Mouse (Mus musculus): ENCODE measurements around the gene Ripor1. TPM values are rescaled to one million over a fixed set of nuclear protein-coding genes. Genes with fewer than 3 reads are reported as not detected.

The Ripor1 gene
- polyA plus RNA-seq, 1 experiment from 2014 or later: 20.9 TPM

- Histone ChIP-seq H3K4me2 (no peak overlapping the region), H3K9me3 (no peaks in the 10 kb centered on the region), H3K4me1 (peaks cover 29% of the 10 kb centered on the region), H3K9ac (no peak overlapping the region), H3K36me3 (peaks cover 65% of the 10 kb centered on the region), H3K27me3 (no peaks in the 10 kb centered on the region), H3K27ac (no peak overlapping the region), H3K4me3 (no peak overlapping the region)
- ATAC-seq (ENCODE audit: insufficient number of reproducible peaks, low FRiP score, low TSS enrichment, low read depth): no peak
- WGBS: 88% methylated on average over 21 of the region's 21 CpGs
Measured at GRCm38 (mm10) chr8:105620946-105621720, 16.1 kb downstream of the Ripor1 start.

GRCm38 (mm10) chr8:105621841-105622240 lies 16.8 kb downstream of the Ripor1 start:
- H3K27ac ChIP-seq: peak overlapping the region; percentile 59; the same call in 1 of the 2 replicates
- no peak for ATAC-seq (ENCODE audit: insufficient number of reproducible peaks, low FRiP score, low TSS enrichment, low read depth)
- peaks cover 58% of the 10 kb centered on the region for H3K36me3 ChIP-seq
- WGBS: 75% methylated on average over 4 of the region's 4 CpGs
- no peak overlapping the region for H3K4me2 ChIP-seq
- no peak overlapping the region for H3K9ac ChIP-seq
- H3K9me3 ChIP-seq: no peaks in the 10 kb centered on the region
- H3K4me3 ChIP-seq: no peak overlapping the region
- peaks cover 29% of the 10 kb centered on the region for H3K4me1 ChIP-seq
- no peaks in the 10 kb centered on the region for H3K27me3 ChIP-seq

- no peaks in the 10 kb centered on the region for H3K9me3 ChIP-seq
- H3K4me1 ChIP-seq: peaks cover 29% of the 10 kb centered on the region
- no peaks in the 10 kb centered on the region for H3K27me3 ChIP-seq
- peaks cover 52% of the 10 kb centered on the region for H3K36me3 ChIP-seq
- H3K9ac ChIP-seq: no peak overlapping the region
- H3K4me3 ChIP-seq: no peak overlapping the region
- no peak overlapping the region for H3K4me2 ChIP-seq
- peak; percentile 72 for ATAC-seq (ENCODE audit: insufficient number of reproducible peaks, low FRiP score, low TSS enrichment, low read depth)
- WGBS: 4% methylated on average over 8 of the region's 8 CpGs
- peak overlapping the region; percentile 59 for H3K27ac ChIP-seq
Measured at GRCm38 (mm10) chr8:105622421-105622920, 17.4 kb downstream of the Ripor1 start.

- 11% methylated on average over 5 of the region's 5 CpGs for WGBS
- no peak overlapping the region for H3K4me3 ChIP-seq
- peaks cover 45% of the 10 kb centered on the region for H3K36me3 ChIP-seq
- peaks cover 29% of the 10 kb centered on the region for H3K4me1 ChIP-seq
- ATAC-seq (ENCODE audit: insufficient number of reproducible peaks, low FRiP score, low TSS enrichment, low read depth): no peak; the same call in 1 of the 2 replicates
- no peaks in the 10 kb centered on the region for H3K9me3 ChIP-seq
- H3K4me2 ChIP-seq: no peak overlapping the region
- H3K9ac ChIP-seq: no peak overlapping the region
- H3K27me3 ChIP-seq: no peaks in the 10 kb centered on the region
- peak overlapping the region; percentile 2; the same call in 1 of the 2 replicates for H3K27ac ChIP-seq
Measured at GRCm38 (mm10) chr8:105623118-105623517, 18.1 kb downstream of the Ripor1 start.

DNA sequence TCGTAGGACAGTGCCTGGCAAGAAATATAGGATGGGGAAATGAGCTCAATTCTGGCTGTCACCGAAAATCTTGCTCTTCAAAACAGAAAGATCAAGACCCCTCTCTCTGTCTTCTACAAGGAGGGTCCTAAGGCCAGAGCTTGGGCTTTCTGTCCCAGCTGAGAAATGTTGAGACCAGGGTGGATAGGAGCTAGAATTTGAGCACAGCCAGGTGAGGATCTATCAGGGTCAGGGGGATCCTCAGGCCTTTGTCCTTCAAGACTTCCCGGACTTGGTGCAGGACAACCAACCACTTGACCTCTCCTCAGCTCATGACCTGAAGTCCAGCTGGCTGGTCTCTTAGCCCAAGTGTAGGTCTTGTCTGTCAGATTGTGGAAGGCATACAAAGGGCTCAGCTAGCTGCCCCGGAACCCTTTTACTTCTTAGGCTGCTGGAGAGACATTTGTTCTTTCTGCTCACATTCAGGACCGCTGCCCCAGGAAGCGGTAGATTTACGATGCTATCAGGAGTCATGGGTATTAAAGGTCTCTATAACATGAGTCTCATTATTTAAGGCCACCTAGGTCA lies 18.7 kb downstream of the Ripor1 start:
- ATAC-seq (ENCODE audit: insufficient number of reproducible peaks, low FRiP score, low TSS enrichment, low read depth): no peak
- 31% methylated on average over 7 of the region's 7 CpGs for WGBS
- Histone ChIP-seq H3K9me3 (no peaks in the 10 kb centered on the region), H3K36me3 (peaks cover 39% of the 10 kb centered on the region), H3K4me3 (no peak overlapping the region), H3K4me2 (no peak overlapping the region), H3K9ac (no peak overlapping the region), H3K4me1 (peaks cover 29% of the 10 kb centered on the region), H3K27me3 (no peaks in the 10 kb centered on the region), H3K27ac (peak overlapping the region; percentile 27; the same call in 1 of the 2 replicates)

- Histone ChIP-seq H3K4me2 (no peak overlapping the region), H3K4me1 (peaks cover 29% of the 10 kb centered on the region), H3K9me3 (no peaks in the 10 kb centered on the region), H3K36me3 (peaks cover 32% of the 10 kb centered on the region), H3K27me3 (no peaks in the 10 kb centered on the region), H3K4me3 (no peak overlapping the region), H3K9ac (no peak overlapping the region), H3K27ac (peak overlapping the region; percentile 75)
- ATAC-seq (ENCODE audit: insufficient number of reproducible peaks, low FRiP score, low TSS enrichment, low read depth): no peak
- WGBS: 42% methylated on average over 3 of the region's 3 CpGs
Measured at GRCm38 (mm10) chr8:105624401-105624800, 19.3 kb downstream of the Ripor1 start.

DNA sequence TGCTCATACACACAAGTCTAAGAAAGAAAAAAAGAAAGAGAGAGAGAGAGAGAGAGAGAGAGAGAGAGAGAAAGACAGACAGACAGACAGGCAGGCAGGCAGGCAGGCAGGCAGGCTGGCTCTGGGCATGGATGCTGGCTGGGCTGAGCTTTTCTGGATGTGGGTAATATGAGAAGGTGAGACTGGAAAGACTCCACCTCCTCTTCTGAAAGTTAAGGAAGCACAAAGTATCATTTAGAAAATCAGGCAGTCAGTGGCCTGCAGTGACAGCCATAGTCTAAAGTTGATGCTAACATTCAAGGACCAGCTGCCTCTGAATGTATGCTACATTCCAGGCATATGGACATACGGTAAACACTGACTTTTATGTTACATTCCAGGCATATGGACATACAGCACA lies 19.8 kb downstream of the Ripor1 start:
- Histone ChIP-seq H3K27ac (peak overlapping the region; percentile 75), H3K4me2 (no peak overlapping the region), H3K27me3 (no peaks in the 10 kb centered on the region), H3K36me3 (peaks cover 28% of the 10 kb centered on the region), H3K4me3 (no peak overlapping the region), H3K9ac (no peak overlapping the region), H3K4me1 (peaks cover 29% of the 10 kb centered on the region), H3K9me3 (no peaks in the 10 kb centered on the region)
- WGBS: 12% methylated on average over 1 of the region's 1 CpGs
- no peak for ATAC-seq (ENCODE audit: insufficient number of reproducible peaks, low FRiP score, low TSS enrichment, low read depth)

GRCm38 (mm10) chr8:105626086-105626485 lies 21.0 kb downstream of the Ripor1 start:
- no peak overlapping the region for H3K9ac ChIP-seq
- no peaks in the 10 kb centered on the region for H3K27me3 ChIP-seq
- ATAC-seq (ENCODE audit: insufficient number of reproducible peaks, low FRiP score, low TSS enrichment, low read depth): no peak
- WGBS: 83% methylated on average over 1 of the region's 1 CpGs
- no peak overlapping the region for H3K4me2 ChIP-seq
- peaks cover 16% of the 10 kb centered on the region for H3K36me3 ChIP-seq
- no peak overlapping the region for H3K27ac ChIP-seq
- no peaks in the 10 kb centered on the region for H3K9me3 ChIP-seq
- peaks cover 29% of the 10 kb centered on the region for H3K4me1 ChIP-seq
- H3K4me3 ChIP-seq: no peak overlapping the region

- no peak overlapping the region for H3K4me2 ChIP-seq
- ATAC-seq (ENCODE audit: insufficient number of reproducible peaks, low FRiP score, low TSS enrichment, low read depth): no peak
- H3K4me1 ChIP-seq: peaks cover 7% of the 10 kb centered on the region
- H3K9me3 ChIP-seq: no peaks in the 10 kb centered on the region
- H3K27ac ChIP-seq: no peak overlapping the region
- no peak overlapping the region for H3K4me3 ChIP-seq
- no peak overlapping the region for H3K9ac ChIP-seq
- H3K27me3 ChIP-seq: no peaks in the 10 kb centered on the region
- H3K36me3 ChIP-seq: no peaks in the 10 kb centered on the region; the same call in 1 of the 2 replicates
- WGBS: 86% methylated on average over 4 of the region's 4 CpGs
Measured at GRCm38 (mm10) chr8:105629337-105629736, 24.3 kb downstream of the Ripor1 start.

GRCm38 (mm10) chr8:105634771-105635458 lies 29.9 kb downstream of the Ripor1 start:
- Histone ChIP-seq H3K4me3 (peak overlapping the region; percentile 65), H3K4me2 (peak overlapping the region; percentile 79), H3K4me1 (peaks cover 26% of the 10 kb centered on the region), H3K27ac (no peak overlapping the region), H3K36me3 (no peaks in the 10 kb centered on the region), H3K27me3 (no peaks in the 10 kb centered on the region), H3K9me3 (no peaks in the 10 kb centered on the region), H3K9ac (no peak overlapping the region)
- WGBS: 86% methylated on average over 2 of the region's 2 CpGs
- no peak for ATAC-seq (ENCODE audit: insufficient number of reproducible peaks, low FRiP score, low TSS enrichment, low read depth)

DNA sequence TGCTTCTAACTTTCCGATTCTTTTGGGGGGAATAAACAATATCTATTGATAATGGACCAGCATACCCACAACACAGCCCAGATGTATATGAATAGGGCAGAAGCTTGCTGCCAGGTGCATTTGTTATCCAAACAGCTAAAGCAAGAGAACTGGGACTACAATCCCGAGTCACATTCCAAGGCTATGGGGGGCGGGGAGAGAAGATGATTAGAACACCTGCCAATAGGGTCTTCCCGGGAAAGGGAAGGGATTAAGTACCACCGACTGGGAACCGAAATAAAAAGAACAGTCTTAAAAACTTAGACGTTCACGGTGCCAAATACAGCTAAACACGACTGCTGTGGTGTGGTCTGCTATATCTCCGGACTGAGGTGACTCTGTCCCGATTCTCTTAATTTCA lies 30.4 kb downstream of the Ripor1 start:
- peak overlapping the region; percentile 79 for H3K4me2 ChIP-seq
- no peaks in the 10 kb centered on the region for H3K27me3 ChIP-seq
- H3K4me3 ChIP-seq: peak overlapping the region; percentile 65
- H3K27ac ChIP-seq: peak overlapping the region; percentile 100
- 5% methylated on average over 11 of the region's 11 CpGs for WGBS
- H3K36me3 ChIP-seq: no peaks in the 10 kb centered on the region
- H3K4me1 ChIP-seq: peaks cover 27% of the 10 kb centered on the region
- H3K9me3 ChIP-seq: no peaks in the 10 kb centered on the region
- H3K9ac ChIP-seq: peak overlapping the region; percentile 95; the same call in 1 of the 2 replicates
- ATAC-seq (ENCODE audit: insufficient number of reproducible peaks, low FRiP score, low TSS enrichment, low read depth): no peak

Measured in limb, embryonic 15.5 days (tissue).